Mouse (Mus musculus): Measurements from ENCODE around the gene Grik5. TPM values are rescaled to one million over a fixed set of nuclear protein-coding genes. Genes with fewer than 3 reads are reported as not detected.

Gene Grik5
- polyA plus RNA-seq (2014; fragmentation: Illumina TruSeq; extraction: RNeasy Lipid Tissue Mini Kit (QIAGEN cat#74804); ENCODE audit: low read depth, low replicate concordance): 2.1 TPM

DNA sequence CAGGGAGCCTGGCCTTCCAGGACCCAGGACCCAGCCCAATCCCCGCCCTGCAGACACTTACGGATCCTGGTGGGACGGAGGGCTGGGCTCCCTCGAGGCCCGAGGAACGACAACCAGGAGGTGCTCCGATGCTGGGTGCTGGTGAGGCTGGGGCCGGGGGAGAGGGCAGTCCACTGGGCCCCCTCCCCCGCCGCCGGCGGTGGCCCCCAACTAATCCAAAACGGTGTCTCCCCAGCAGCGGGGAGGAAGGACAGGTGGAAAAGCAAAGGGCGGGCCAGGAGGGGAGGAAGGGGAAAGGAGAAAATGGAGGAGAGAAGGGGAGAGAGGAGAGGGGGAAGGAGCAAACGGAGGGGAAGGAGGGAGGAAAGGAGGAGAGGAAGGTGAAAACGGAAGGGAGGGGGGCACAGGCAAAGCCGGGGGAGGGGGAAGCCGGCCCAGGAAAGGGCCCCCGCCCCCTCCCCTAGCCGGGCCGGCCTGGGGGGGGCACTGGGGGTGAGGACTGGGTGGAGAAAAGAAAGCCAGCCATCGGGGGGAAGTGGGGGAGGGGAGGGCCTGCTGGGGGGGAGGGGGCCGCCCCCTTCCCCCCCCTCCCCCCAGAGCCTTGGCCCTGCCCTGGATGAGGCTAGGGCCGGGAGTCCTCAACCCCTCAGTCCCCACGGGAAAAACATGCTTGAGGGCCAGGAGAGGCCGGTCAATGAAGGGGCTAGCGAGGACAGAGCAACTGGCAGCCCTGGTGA is at the start of gene Grik5, which contains the start of gene Zfp574:
Gene Grik5 (minus strand): TSS at position 368 of the 737 bp plus-strand sequence.
Gene Zfp574 (plus strand): TSS at position 589 of the 737 bp plus-strand sequence.

DNA sequence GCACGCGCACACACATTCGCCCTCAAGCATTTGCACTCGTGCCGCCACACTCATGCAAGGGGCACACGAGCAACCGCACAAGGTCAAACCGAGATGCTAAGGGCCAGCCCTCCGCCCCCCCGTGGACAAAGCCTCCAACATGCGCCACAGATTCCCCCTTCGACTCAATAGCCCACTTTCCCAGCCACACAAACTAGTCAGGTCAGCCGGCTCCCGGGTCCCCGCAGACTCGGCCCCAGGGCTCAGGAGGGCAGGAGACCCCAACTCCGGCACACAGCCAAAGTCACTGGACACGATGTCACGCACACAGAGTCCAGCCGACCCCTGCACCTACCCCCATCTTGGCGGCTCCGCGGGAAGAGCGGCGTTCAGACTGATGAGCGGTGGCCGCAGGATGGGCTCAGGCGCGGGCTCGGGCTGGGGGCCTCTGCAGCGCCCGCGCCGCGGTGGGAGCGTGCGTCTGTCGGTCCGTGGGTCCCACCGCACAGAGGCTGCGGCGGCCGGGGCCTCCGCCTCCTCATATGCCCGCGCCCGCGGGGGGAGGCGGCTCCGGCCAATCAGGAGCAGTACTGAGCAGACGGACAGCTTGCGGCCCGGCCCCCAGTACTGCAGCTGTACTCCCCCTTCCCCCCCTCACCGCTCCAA is 66.6 kb downstream of the Grik5 start, which contains the start of gene Atp1a3:
Gene Atp1a3 (minus strand): TSS at position 538 of the 645 bp plus-strand sequence.

DNA sequence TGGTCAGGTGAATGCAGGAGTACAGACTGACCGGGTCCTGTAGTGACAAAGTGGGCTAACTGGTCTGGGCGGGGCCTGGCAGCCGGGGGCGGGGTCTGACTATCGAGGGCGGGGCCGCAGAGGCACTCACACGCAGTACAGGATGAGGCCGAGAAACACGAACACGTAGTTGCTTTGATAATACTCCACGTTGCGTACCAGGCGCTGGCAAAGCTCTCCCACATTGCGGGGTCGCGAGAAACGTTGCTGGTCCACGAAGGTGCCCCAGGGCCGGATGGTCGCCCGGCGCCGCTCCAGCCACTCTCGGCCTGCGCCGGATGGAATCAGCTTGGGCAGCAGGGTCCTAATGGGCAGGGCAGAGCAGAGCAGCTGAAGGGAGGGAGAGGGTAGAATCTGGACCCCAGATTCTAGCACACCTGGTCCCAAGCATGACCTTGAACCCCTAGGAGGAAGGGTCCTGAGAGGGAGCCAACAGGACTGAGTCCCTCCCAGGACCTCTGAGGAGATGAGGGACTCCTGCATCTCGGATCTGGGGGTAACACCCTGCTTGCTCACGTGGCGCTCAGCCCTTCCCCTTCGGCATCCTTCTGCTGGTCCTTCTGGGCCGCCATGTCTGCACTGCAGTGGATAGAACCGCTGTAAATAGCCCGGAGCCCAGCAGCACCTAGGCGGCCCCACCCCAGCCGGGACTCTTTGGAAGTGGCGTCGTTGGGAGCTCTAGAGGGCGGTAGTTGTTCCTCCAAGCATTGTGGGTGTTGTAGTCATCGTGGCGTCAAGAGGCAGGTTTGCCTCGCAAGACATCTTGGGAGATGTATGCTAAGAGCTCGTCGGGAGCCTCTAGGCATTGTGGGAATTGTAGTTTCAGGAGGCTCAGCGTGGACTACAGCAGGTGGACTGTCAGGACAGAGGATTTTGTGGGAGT is 99.9 kb downstream of the Grik5 start, which contains the start of gene Rabac1:
Gene Rabac1 (minus strand): TSS at position 783 of the 922 bp plus-strand sequence.

Other genes starting within 250 kb of the Grik5 start
- gene Gm9844, start 210.1 kb downstream of the Grik5 start, polyA plus RNA-seq (2014; fragmentation: Illumina TruSeq; extraction: RNeasy Lipid Tissue Mini Kit (QIAGEN cat#74804); ENCODE audit: low read depth, low replicate concordance): 1.0 TPM
- 180 TPM for gene Lypd4, start 202.4 kb downstream of the Grik5 start, polyA plus RNA-seq (2014; fragmentation: Illumina TruSeq; extraction: RNeasy Lipid Tissue Mini Kit (QIAGEN cat#74804); ENCODE audit: low read depth, low replicate concordance)
- gene Dmrtc2, start 202.3 kb downstream of the Grik5 start, polyA plus RNA-seq (2014; fragmentation: Illumina TruSeq; extraction: RNeasy Lipid Tissue Mini Kit (QIAGEN cat#74804); ENCODE audit: low read depth, low replicate concordance): 21.6 TPM
- gene Rps19, start 188.0 kb downstream of the Grik5 start, polyA plus RNA-seq (2014; fragmentation: Illumina TruSeq; extraction: RNeasy Lipid Tissue Mini Kit (QIAGEN cat#74804); ENCODE audit: low read depth, low replicate concordance): 14.6 TPM
- gene Cd79a, start 175.0 kb downstream of the Grik5 start, polyA plus RNA-seq (2014; fragmentation: Illumina TruSeq; extraction: RNeasy Lipid Tissue Mini Kit (QIAGEN cat#74804); ENCODE audit: low read depth, low replicate concordance): not detected
- gene Arhgef1, start 169.4 kb downstream of the Grik5 start, polyA plus RNA-seq (2014; fragmentation: Illumina TruSeq; extraction: RNeasy Lipid Tissue Mini Kit (QIAGEN cat#74804); ENCODE audit: low read depth, low replicate concordance): 0.83 TPM
- gene Gm4881, start 127.9 kb downstream of the Grik5 start, polyA plus RNA-seq (2014; fragmentation: Illumina TruSeq; extraction: RNeasy Lipid Tissue Mini Kit (QIAGEN cat#74804); ENCODE audit: low read depth, low replicate concordance): not detected
- gene Rabac1, start 99.6 kb downstream of the Grik5 start, polyA plus RNA-seq (2014; fragmentation: Illumina TruSeq; extraction: RNeasy Lipid Tissue Mini Kit (QIAGEN cat#74804); ENCODE audit: low read depth, low replicate concordance): 0.31 TPM
- 0.17 TPM for gene Atp1a3, start 66.4 kb downstream of the Grik5 start, polyA plus RNA-seq (2014; fragmentation: Illumina TruSeq; extraction: RNeasy Lipid Tissue Mini Kit (QIAGEN cat#74804); ENCODE audit: low read depth, low replicate concordance)
- 4.3 TPM for gene Zfp574, start 221 bp upstream of the Grik5 start, polyA plus RNA-seq (2014; fragmentation: Illumina TruSeq; extraction: RNeasy Lipid Tissue Mini Kit (QIAGEN cat#74804); ENCODE audit: low read depth, low replicate concordance)
- 3.8 TPM for gene Pou2f2, start 107.4 kb upstream of the Grik5 start, polyA plus RNA-seq (2014; fragmentation: Illumina TruSeq; extraction: RNeasy Lipid Tissue Mini Kit (QIAGEN cat#74804); ENCODE audit: low read depth, low replicate concordance)
- gene Dedd2, start 148.3 kb upstream of the Grik5 start, polyA plus RNA-seq (2014; fragmentation: Illumina TruSeq; extraction: RNeasy Lipid Tissue Mini Kit (QIAGEN cat#74804); ENCODE audit: low read depth, low replicate concordance): 0.43 TPM
- gene Zfp526, start 149.1 kb upstream of the Grik5 start, polyA plus RNA-seq (2014; fragmentation: Illumina TruSeq; extraction: RNeasy Lipid Tissue Mini Kit (QIAGEN cat#74804); ENCODE audit: low read depth, low replicate concordance): 2.7 TPM
- 10.8 TPM for gene Gsk3a, start 165.5 kb upstream of the Grik5 start, polyA plus RNA-seq (2014; fragmentation: Illumina TruSeq; extraction: RNeasy Lipid Tissue Mini Kit (QIAGEN cat#74804); ENCODE audit: low read depth, low replicate concordance)
- gene Erf, start 178.4 kb upstream of the Grik5 start, polyA plus RNA-seq (2014; fragmentation: Illumina TruSeq; extraction: RNeasy Lipid Tissue Mini Kit (QIAGEN cat#74804); ENCODE audit: low read depth, low replicate concordance): 2.1 TPM
- 10.1 TPM for gene Cic, start 195.4 kb upstream of the Grik5 start, polyA plus RNA-seq (2014; fragmentation: Illumina TruSeq; extraction: RNeasy Lipid Tissue Mini Kit (QIAGEN cat#74804); ENCODE audit: low read depth, low replicate concordance)
- 1.5 TPM for gene Pafah1b3, start 225.6 kb upstream of the Grik5 start, polyA plus RNA-seq (2014; fragmentation: Illumina TruSeq; extraction: RNeasy Lipid Tissue Mini Kit (QIAGEN cat#74804); ENCODE audit: low read depth, low replicate concordance)
- gene Prr19, start 229.1 kb upstream of the Grik5 start, polyA plus RNA-seq (2014; fragmentation: Illumina TruSeq; extraction: RNeasy Lipid Tissue Mini Kit (QIAGEN cat#74804); ENCODE audit: low read depth, low replicate concordance): 2.0 TPM
- gene Tmem145, start 233.8 kb upstream of the Grik5 start, polyA plus RNA-seq (2014; fragmentation: Illumina TruSeq; extraction: RNeasy Lipid Tissue Mini Kit (QIAGEN cat#74804); ENCODE audit: low read depth, low replicate concordance): 0.10 TPM
- gene Megf8, start 244.8 kb upstream of the Grik5 start, polyA plus RNA-seq (2014; fragmentation: Illumina TruSeq; extraction: RNeasy Lipid Tissue Mini Kit (QIAGEN cat#74804); ENCODE audit: low read depth, low replicate concordance): 0.67 TPM